Mouse (Mus musculus) myocyte (in vitro differentiated cells): ENCODE results near the gene Catip. TPM values are rescaled to one million over a fixed set of nuclear protein-coding genes. Genes with fewer than 3 reads are reported as not detected.

ENCODE experiments used
- H3K27me3 ChIP-seq: one replicate; pipeline ENCODE4 v1.6.1; 2011; ENCODE audit not compliant: control insufficient read depth, insufficient read depth, insufficient read length
- H3K36me3 ChIP-seq: one replicate; pipeline ENCODE4 v1.6.1; 2011; ENCODE audit not compliant: control insufficient read depth, insufficient read depth
- H3K4me2 ChIP-seq: one replicate; pipeline ENCODE4 v1.6.1; 2011; ENCODE audit warnings: low read depth, control low read depth
- H3K4me3 ChIP-seq: one replicate; pipeline ENCODE4 v1.5.1; 2011; ENCODE audit warnings: mild to moderate bottlenecking, control low read depth, moderate library complexity
- H3K79me2 ChIP-seq: one replicate; pipeline ENCODE4 v1.6.1; 2011; ENCODE audit not compliant: control insufficient read depth, insufficient read depth
- H3ac ChIP-seq: one replicate; pipeline ENCODE4 v1.6.1; 2011; ENCODE audit not compliant: control insufficient read depth, insufficient read length
- CEBPB ChIP-seq: IDR thresholded peaks from 2 replicates; pipeline ENCODE4 v1.6.1; 2011; ENCODE audit warnings: mild to moderate bottlenecking, moderate library complexity; ENCODE audit not compliant: poor library complexity, insufficient read depth, severe bottlenecking
- E2F4 ChIP-seq: IDR thresholded peaks from one replicate; pipeline ENCODE4 v1.6.1; 2011; ENCODE audit warnings: mild to moderate bottlenecking, control low read depth, moderate library complexity; ENCODE audit not compliant: insufficient read depth
- MAX ChIP-seq: IDR thresholded peaks from one replicate; pipeline ENCODE4 v1.6.1; 2011; ENCODE audit warnings: low read depth, mild to moderate bottlenecking, control low read depth
- MYOD1 ChIP-seq, 3 experiments: IDR thresholded peaks; one replicate each; pipeline ENCODE4 v1.6.1; 2011; ENCODE audit warnings: control low read depth in 2 of 3, low read depth in 2 of 3, mild to moderate bottlenecking in 2 of 3, moderate library complexity in 1 of 3; ENCODE audit not compliant: insufficient read length in 2 of 3, control insufficient read depth in 1 of 3
- MYOG ChIP-seq, 3 experiments: IDR thresholded peaks; one replicate each; pipeline ENCODE4 v1.6.1; 2011; ENCODE audit warnings: control low read depth in 2 of 3, low read depth in 2 of 3, mild to moderate bottlenecking in 2 of 3; ENCODE audit not compliant: insufficient read length in 2 of 3, control insufficient read depth in 1 of 3, insufficient read depth in 1 of 3
- POLR2A ChIP-seq: IDR thresholded peaks from one replicate; pipeline ENCODE4 v1.6.1; 2011; ENCODE audit warnings: low read depth, mild to moderate bottlenecking, control low read depth, moderate library complexity; ENCODE audit not compliant: insufficient read length
- POLR2AphosphoS2 ChIP-seq: IDR thresholded peaks from one replicate; pipeline ENCODE4 v1.6.1; 2011; ENCODE audit warnings: low read depth, control low read depth; ENCODE audit not compliant: insufficient read length
- REST ChIP-seq: IDR thresholded peaks from one replicate; pipeline ENCODE4 v1.6.1; 2011; ENCODE audit warnings: mild to moderate bottlenecking, control low read depth, moderate library complexity; ENCODE audit not compliant: insufficient read depth, insufficient read length
- SRF ChIP-seq: IDR thresholded peaks from one replicate; pipeline ENCODE4 v1.6.1; 2011; ENCODE audit warnings: low read depth; ENCODE audit not compliant: control insufficient read depth, insufficient read length
- TCF12 ChIP-seq: IDR thresholded peaks from one replicate; pipeline ENCODE4 v1.6.1; 2011; ENCODE audit warnings: mild to moderate bottlenecking, control low read depth; ENCODE audit not compliant: poor library complexity, insufficient read depth, severe bottlenecking
- TCF3 ChIP-seq: IDR thresholded peaks from one replicate; pipeline ENCODE4 v1.6.1; 2011; ENCODE audit warnings: low read depth, control low read depth; ENCODE audit not compliant: insufficient read length
- USF1 ChIP-seq: IDR thresholded peaks from one replicate; pipeline ENCODE4 v1.6.1; 2011; ENCODE audit warnings: low read depth, mild to moderate bottlenecking, control low read depth, moderate library complexity
- polyA plus RNA-seq: library from polyadenylated mRNA; unstranded; fragments of >200 nt; fragmentation: generic; extraction: Trizol; gene quantifications from one replicate; pipeline ENCODE4 v1.2.1, GENCODE M21; 2012; ENCODE audit warnings: missing spikeins

The Catip gene
- polyA plus RNA-seq, 1 experiment: 0.10 TPM

DNA sequence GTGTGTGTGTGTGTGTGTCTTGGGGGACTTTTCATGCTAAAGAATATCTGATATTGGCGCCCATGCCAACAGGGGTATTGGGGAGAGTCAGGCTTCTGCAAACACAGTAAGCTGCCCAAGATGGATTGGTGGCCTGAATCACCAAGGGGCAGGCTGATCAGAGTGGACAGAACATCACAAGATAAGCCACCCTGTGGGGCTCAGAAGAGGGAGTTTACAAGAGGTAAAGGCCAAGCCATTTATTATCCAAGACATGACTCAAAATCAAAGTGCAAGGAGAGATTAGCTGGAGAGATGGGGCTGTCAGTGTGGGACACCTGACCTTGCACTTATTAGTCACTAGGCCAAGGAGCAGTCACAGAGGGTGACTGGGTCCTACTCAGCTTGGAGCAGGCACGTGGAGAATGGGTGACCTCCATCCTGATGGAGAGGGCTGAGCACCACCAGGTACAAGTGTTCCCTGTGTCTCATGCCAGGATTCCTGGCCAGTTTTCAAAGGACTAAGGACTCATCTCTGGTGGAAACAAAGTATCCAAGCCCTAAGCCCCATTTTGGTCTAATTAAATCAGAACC, 49.9 kb downstream of the Catip start:
- no peak overlapping the region for H3K4me2 ChIP-seq
- no peaks in the 10 kb centered on the region for H3K36me3 ChIP-seq
- H3K79me2 ChIP-seq: no peaks in the 10 kb centered on the region
- TF ChIP-seq MAX (no peak), SRF (no peak), POLR2AphosphoS2 (no peak), CEBPB (no peak), MYOD1 (IDR thresholded peaks at IDR 0.05; ENCODE audit: control insufficient read depth in 1 of 3, insufficient read length in 2 of 3, low read depth in 2 of 3) (no peak), MYOG (IDR thresholded peaks at IDR 0.05; ENCODE audit: control insufficient read depth in 1 of 3, insufficient read depth in 1 of 3, insufficient read length in 2 of 3, low read depth in 2 of 3) (no peak), POLR2A (no peak), REST (no peak), USF1 (no peak)
- no peak overlapping the region for H3K4me3 ChIP-seq
- H3ac ChIP-seq: no peak overlapping the region
- H3K27me3 ChIP-seq: no peaks in the 10 kb centered on the region

DNA sequence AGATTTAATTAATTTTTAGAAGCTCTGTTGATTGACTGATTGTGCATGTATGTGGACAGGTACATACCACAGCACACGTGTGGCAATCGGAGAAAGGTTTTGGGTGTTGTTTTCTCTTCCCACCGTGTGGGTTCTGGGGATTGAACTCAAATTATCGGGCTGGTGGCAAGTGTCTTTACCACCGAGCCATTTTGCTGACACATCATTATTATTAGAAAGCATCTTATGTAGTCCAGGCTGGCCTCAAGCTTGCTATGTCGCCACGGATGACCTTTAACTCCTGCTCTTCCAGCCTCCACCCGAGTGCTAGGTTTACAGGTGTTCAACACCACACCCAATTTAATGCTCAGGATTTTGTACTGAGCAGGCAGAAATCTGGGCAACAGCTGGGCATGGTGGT, 50.8 kb downstream of the Catip start:
- no peak overlapping the region for H3ac ChIP-seq
- TF ChIP-seq E2F4 (no peak), MAX (no peak), SRF (no peak), POLR2A (no peak), TCF12 (no peak), TCF3 (no peak), REST (no peak), MYOG (IDR thresholded peaks at IDR 0.05; ENCODE audit: control insufficient read depth in 1 of 3, insufficient read depth in 1 of 3, insufficient read length in 2 of 3, low read depth in 2 of 3) (no peak), USF1 (no peak), CEBPB (no peak), POLR2AphosphoS2 (no peak)
- H3K36me3 ChIP-seq: no peaks in the 10 kb centered on the region
- H3K4me3 ChIP-seq: no peak overlapping the region
- H3K79me2 ChIP-seq: no peaks in the 10 kb centered on the region
- no peaks in the 10 kb centered on the region for H3K27me3 ChIP-seq
- no peak overlapping the region for H3K4me2 ChIP-seq

DNA sequence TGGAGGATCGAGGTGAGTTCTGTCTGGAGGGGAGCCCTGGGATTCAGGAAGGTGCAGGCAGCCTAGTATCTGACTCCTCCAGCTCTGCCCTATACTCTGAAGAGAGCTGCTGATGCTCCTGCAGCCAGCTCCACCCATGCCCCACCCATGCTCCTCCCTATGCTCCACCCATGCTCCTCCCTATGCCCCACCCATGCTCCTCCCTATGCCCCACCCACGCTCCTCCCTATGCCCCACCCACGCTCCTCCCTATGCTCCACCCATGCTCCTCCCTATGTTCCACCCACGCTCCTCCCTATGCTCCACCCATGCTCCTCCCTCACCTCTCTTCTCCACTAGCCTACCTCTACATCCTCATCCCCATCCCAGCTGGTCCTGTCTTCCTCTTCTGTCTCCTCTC, 53.2 kb downstream of the Catip start:
- Histone ChIP-seq H3K4me3 (no peak overlapping the region), H3K36me3 (no peaks in the 10 kb centered on the region), H3K79me2 (no peaks in the 10 kb centered on the region), H3K27me3 (no peaks in the 10 kb centered on the region), H3ac (no peak overlapping the region), H3K4me2 (peak overlapping the region; percentile 50)
- no peak for TF ChIP-seq TCF12
- TF ChIP-seq MYOG (IDR thresholded peaks at IDR 0.05; ENCODE audit: control insufficient read depth in 1 of 3, insufficient read depth in 1 of 3, insufficient read length in 2 of 3, low read depth in 2 of 3): no peak
- no peak for TF ChIP-seq E2F4
- TF ChIP-seq POLR2AphosphoS2: no peak
- no peak for TF ChIP-seq REST
- no peak for TF ChIP-seq CEBPB
- no peak for TF ChIP-seq TCF3
- no peak for TF ChIP-seq POLR2A
- TF ChIP-seq USF1: no peak
- no peak for TF ChIP-seq MAX
- no peak for TF ChIP-seq MYOD1 (IDR thresholded peaks at IDR 0.05; ENCODE audit: control insufficient read depth in 1 of 3, insufficient read length in 2 of 3, low read depth in 2 of 3)
- no peak for TF ChIP-seq SRF

Other genes with a start within 250 kb of the Catip start
- gene Tns1, start 237.7 kb upstream of the Catip start, polyA plus RNA-seq: 111 TPM
- not detected for gene Rufy4, start 236.6 kb upstream of the Catip start, polyA plus RNA-seq
- not detected for gene Cxcr2, start 208.1 kb upstream of the Catip start, polyA plus RNA-seq
- not detected for gene Cxcr1, start 167.5 kb upstream of the Catip start, polyA plus RNA-seq
- gene Arpc2, start 126.0 kb upstream of the Catip start, polyA plus RNA-seq: 214 TPM
- 0.14 TPM for gene Gpbar1, start 83.6 kb upstream of the Catip start, polyA plus RNA-seq
- gene Aamp, start 77.4 kb upstream of the Catip start, polyA plus RNA-seq: 199 TPM
- gene Pnkd, start 77.2 kb upstream of the Catip start, polyA plus RNA-seq: 93.7 TPM
- 178 TPM for gene Tmbim1, start 56.5 kb upstream of the Catip start, polyA plus RNA-seq
- gene Slc11a1, start 13.1 kb downstream of the Catip start, polyA plus RNA-seq: 1.0 TPM
- 64.0 TPM for gene Ctdsp1, start 29.4 kb downstream of the Catip start, polyA plus RNA-seq
- 0.02 TPM for gene Vil1, start 47.3 kb downstream of the Catip start, polyA plus RNA-seq
- gene Cnot9, start 143.9 kb downstream of the Catip start, polyA plus RNA-seq: 24.4 TPM
- 0.12 TPM for gene Plcd4, start 180.8 kb downstream of the Catip start, polyA plus RNA-seq
- 2.9 TPM for gene Usp37, start 182.2 kb downstream of the Catip start, polyA plus RNA-seq
- 7.1 TPM for gene Zfp142, start 226.1 kb downstream of the Catip start, polyA plus RNA-seq
- gene Bcs1l, start 226.2 kb downstream of the Catip start, polyA plus RNA-seq: 22.7 TPM
- 32.8 TPM for gene Rnf25, start 239.3 kb downstream of the Catip start, polyA plus RNA-seq
- 5.2 TPM for gene Stk36, start 239.3 kb downstream of the Catip start, polyA plus RNA-seq